Comparison of ENCODE assay signal across 33 mouse cellular contexts in the genomic region with DNA sequence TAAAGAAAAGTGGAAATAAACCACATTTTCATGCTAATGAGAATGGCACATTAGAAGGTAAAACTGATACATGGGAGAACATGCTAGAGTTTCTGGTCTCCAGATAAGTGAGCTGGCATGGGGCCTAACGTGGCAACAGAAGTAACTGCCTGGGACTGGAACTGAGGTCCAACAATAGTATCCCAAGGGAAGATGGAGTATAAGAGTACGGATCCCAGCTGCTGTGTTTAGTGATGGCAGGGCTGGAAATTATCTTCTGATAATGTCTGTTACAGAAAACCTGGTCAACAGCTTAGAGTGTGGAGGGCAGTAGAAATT. TPM values are rescaled to one million over a fixed set of nuclear protein-coding genes. Genes with fewer than 3 reads are reported as not detected.
A peak's percentile ranks its signal among the peaks of the same experiment; 100 is the strongest.
DNase-seq lines count a peak whose midpoint lies in the region; ATAC-seq and TF ChIP-seq lines count a peak whose summit lies in the region.
"Had no signal": no experiment of that assay in that cellular context is flagged by ENCODE, and none has a peak within 500 bp of the region (broad histone marks: within the 10 kb centered on the region; RNA-seq: fewer than 3 reads in every experiment).

No protein-coding gene starts in this region.

- no peaks in the 10 kb centered on the region for H3K27me3 ChIP-seq in kidney, postnatal 0 days (ENCODE audit: insufficient read depth, low read length)
- H3K27me3 ChIP-seq in limb, embryonic 15.5 days = no peaks in the 10 kb centered on the region
- H3K27me3 ChIP-seq in limb, embryonic 10.5 days (ENCODE audit: low read depth, poor library complexity, severe bottlenecking) = no peaks in the 10 kb centered on the region
- no peaks in the 10 kb centered on the region for H3K27me3 ChIP-seq in stomach, embryonic 14.5 days (ENCODE audit: control insufficient read depth, insufficient read depth, low read length)
- no peaks in the 10 kb centered on the region for H3K27me3 ChIP-seq in stomach, postnatal 0 days (ENCODE audit: control insufficient read depth, insufficient read depth, low read length)
- H3K27me3 ChIP-seq: embryonic facial prominence, embryonic 12.5 days; lung, embryonic 15.5 days; neural tube, embryonic 12.5 days; Patski had no signal

- intact Hi-C loops in heart, postnatal 25 days (cut with DNase I) = no loop called here

- H3K4me2 ChIP-seq in kidney, postnatal 0 days (ENCODE audit: low read length) = no peak overlapping the region
- H3K4me2 ChIP-seq in limb, embryonic 15.5 days = no peak overlapping the region
- H3K4me2 ChIP-seq in stomach, embryonic 14.5 days (replicated peaks; ENCODE audit: low read depth, low read length) = no peak overlapping the region
- H3K4me2 ChIP-seq in stomach, postnatal 0 days (replicated peaks; ENCODE audit: low read depth) = no peak overlapping the region
- H3K4me2 ChIP-seq: embryonic facial prominence, embryonic 12.5 days; lung, embryonic 15.5 days; midbrain, embryonic 12.5 days; neural tube, embryonic 12.5 days had no signal

- no peak for TF ChIP-seq CTCF in kidney, postnatal 0 days (IDR thresholded peaks at IDR 0.05; ENCODE audit: low read depth)
- no peak for TF ChIP-seq CTCF in stomach, postnatal 0 days (IDR thresholded peaks at IDR 0.05; ENCODE audit: low read depth)

- 55% methylated on average over 2 of the region's 2 CpGs for WGBS in kidney, postnatal 0 days
- WGBS in limb, embryonic 15.5 days = 62% methylated on average over 2 of the region's 2 CpGs
- WGBS in limb, embryonic 10.5 days = 83% methylated on average over 2 of the region's 2 CpGs
- 72% methylated on average over 2 of the region's 2 CpGs for WGBS in stomach, embryonic 14.5 days
- 71% methylated on average over 2 of the region's 2 CpGs for WGBS in stomach, postnatal 0 days

- no peaks in the 10 kb centered on the region for H3K4me1 ChIP-seq in kidney, postnatal 0 days (replicated peaks; ENCODE audit: insufficient read depth, low read length)
- H3K4me1 ChIP-seq in limb, embryonic 15.5 days = no peaks in the 10 kb centered on the region; the same call in 1 of the 2 replicates
- no peaks in the 10 kb centered on the region for H3K4me1 ChIP-seq in limb, embryonic 10.5 days
- no peaks in the 10 kb centered on the region for H3K4me1 ChIP-seq in stomach, embryonic 14.5 days (ENCODE audit: control insufficient read depth, insufficient read depth, low read length)
- H3K4me1 ChIP-seq in stomach, postnatal 0 days (replicated peaks; ENCODE audit: control insufficient read depth, insufficient read depth) = no peaks in the 10 kb centered on the region
- H3K4me1 ChIP-seq: embryonic facial prominence, embryonic 12.5 days; midbrain, embryonic 12.5 days; neural tube, embryonic 12.5 days had no signal

- H3K4me3 ChIP-seq in kidney, postnatal 0 days (replicated peaks; ENCODE audit: low read depth, low read length) = no peak overlapping the region
- no peak overlapping the region for H3K4me3 ChIP-seq in limb, embryonic 15.5 days
- no peak overlapping the region for H3K4me3 ChIP-seq in limb, embryonic 10.5 days
- no peak overlapping the region for H3K4me3 ChIP-seq in stomach, embryonic 14.5 days (ENCODE audit: low read depth, low read length)
- H3K4me3 ChIP-seq in stomach, postnatal 0 days (ENCODE audit: low read depth, low read length) = no peak overlapping the region
- H3K4me3 ChIP-seq: embryonic facial prominence, embryonic 12.5 days; gastrocnemius, adult 2 months; lung, embryonic 15.5 days; megakaryocyte, embryonic 14.5 days; midbrain, embryonic 12.5 days; myocyte; neural tube, embryonic 12.5 days had no signal

- H3K36me3 ChIP-seq in kidney, postnatal 0 days (ENCODE audit: insufficient read depth, low read length) = no peaks in the 10 kb centered on the region
- no peaks in the 10 kb centered on the region for H3K36me3 ChIP-seq in limb, embryonic 15.5 days
- H3K36me3 ChIP-seq in limb, embryonic 10.5 days = no peaks in the 10 kb centered on the region
- H3K36me3 ChIP-seq in stomach, embryonic 14.5 days (ENCODE audit: control insufficient read depth, insufficient read depth, low read length) = no peaks in the 10 kb centered on the region
- H3K36me3 ChIP-seq in stomach, postnatal 0 days (ENCODE audit: control insufficient read depth, insufficient read depth, low read length) = no peaks in the 10 kb centered on the region
- H3K36me3 ChIP-seq: embryonic facial prominence, embryonic 12.5 days; lung, embryonic 15.5 days; midbrain, embryonic 12.5 days; neural tube, embryonic 12.5 days had no signal

- DNase-seq in heart, adult 11 months = peak; percentile 90
- DNase-seq in heart, postnatal 25 days (ENCODE audit: low spot score) = no peak
- peak; percentile 14 for DNase-seq in kidney, postnatal 0 days (ENCODE audit: low spot score)
- no peak for DNase-seq in kidney, postnatal 14 days
- no peak for DNase-seq in limb, embryonic 10.5 days (ENCODE audit: low spot score)
- no peak for DNase-seq in stomach, postnatal 0 days (ENCODE audit: low spot score)
- DNase-seq: adrenal gland, postnatal 14 days; cerebellum, adult 11 months; cerebellum, adult 9-10 months; cerebellum, postnatal 36 days; gastrocnemius, adult 2 months; heart, postnatal 14 days; left cerebral cortex, postnatal 4 days; liver; thymus, postnatal 4 days had no signal

- no peak for TF ChIP-seq EP300 in stomach, postnatal 0 days (optimal IDR thresholded peaks at IDR 0.05)

- no peak overlapping the region for H3K9ac ChIP-seq in kidney, postnatal 0 days (ENCODE audit: low read depth, low read length)
- no peak overlapping the region for H3K9ac ChIP-seq in limb, embryonic 15.5 days
- H3K9ac ChIP-seq in stomach, embryonic 14.5 days (replicated peaks; ENCODE audit: low read depth, low read length) = no peak overlapping the region
- H3K9ac ChIP-seq in stomach, postnatal 0 days (ENCODE audit: low read length) = no peak overlapping the region
- H3K9ac ChIP-seq: embryonic facial prominence, embryonic 12.5 days; liver, embryonic 14.5 days; lung, embryonic 15.5 days; midbrain, embryonic 12.5 days; neural tube, embryonic 12.5 days had no signal

- peak overlapping the region; percentile 75 for H3K27ac ChIP-seq in kidney, postnatal 0 days
- H3K27ac ChIP-seq in limb, embryonic 15.5 days = peak overlapping the region; percentile 51; the same call in 1 of the 2 replicates
- H3K27ac ChIP-seq in limb, embryonic 10.5 days = no peak overlapping the region
- H3K27ac ChIP-seq in stomach, embryonic 14.5 days (ENCODE audit: low read length) = peak overlapping the region; percentile 49; the same call in 1 of the 2 replicates
- no peak overlapping the region; the same call in 1 of the 2 replicates for H3K27ac ChIP-seq in stomach, postnatal 0 days (replicated peaks)
- H3K27ac ChIP-seq: embryonic facial prominence, embryonic 12.5 days; gastrocnemius, adult 2 months; liver, embryonic 14.5 days; midbrain, embryonic 12.5 days; neural tube, embryonic 12.5 days had no signal

- no peaks in the 10 kb centered on the region for H3K9me3 ChIP-seq in kidney, postnatal 0 days (replicated peaks; ENCODE audit: low read length)
- H3K9me3 ChIP-seq in limb, embryonic 15.5 days = no peaks in the 10 kb centered on the region
- H3K9me3 ChIP-seq in limb, embryonic 10.5 days (replicated peaks) = no peaks in the 10 kb centered on the region
- H3K9me3 ChIP-seq in stomach, embryonic 14.5 days (ENCODE audit: control insufficient read depth, low read depth, low read length) = no peaks in the 10 kb centered on the region
- no peaks in the 10 kb centered on the region for H3K9me3 ChIP-seq in stomach, postnatal 0 days (ENCODE audit: control insufficient read depth, low read length)
- H3K9me3 ChIP-seq: embryonic facial prominence, embryonic 12.5 days; lung, embryonic 15.5 days; megakaryocyte, embryonic 14.5 days; midbrain, embryonic 12.5 days; neural tube, embryonic 12.5 days had no signal

- ATAC-seq in kidney, postnatal 0 days (replicated peaks; ENCODE audit: low FRiP score, low read depth) = no peak
- no peak for ATAC-seq in limb, embryonic 15.5 days (ENCODE audit: insufficient number of reproducible peaks, low FRiP score, low TSS enrichment, low read depth)
- ATAC-seq in stomach, embryonic 14.5 days (ENCODE audit: insufficient number of reproducible peaks, insufficient read depth, low FRiP score, low read depth) = no peak
- ATAC-seq in stomach, postnatal 0 days (ENCODE audit: low FRiP score, low TSS enrichment) = no peak
- ATAC-seq: forebrain, embryonic 14.5 days; hindbrain, embryonic 16.5 days; Patski had no signal

RNA-seq across cellular contexts. Expression of a gene that starts 2.7 kb away (rescaled TPM):
- not detected for total RNA-seq in heart, postnatal 25 days (2021)
- not detected in 2 replicates for polyA plus RNA-seq in kidney, postnatal 0 days (2015; fragmentation: Nextera tagmentation; extraction: Ambion mirVana)
- 0.12 and 0.21 TPM in 2 replicates for polyA plus RNA-seq in limb, embryonic 15.5 days (2015; fragmentation: Nextera tagmentation; extraction: Ambion mirVana)
- polyA plus RNA-seq in limb, embryonic 10.5 days (2016; fragmentation: Nextera tagmentation; extraction: Ambion mirVana) = not detected in 2 replicates
- 0.36 TPM in 1 of 2 replicates, not detected in the other for polyA plus RNA-seq in stomach, embryonic 14.5 days (2014; fragmentation: Nextera tagmentation; extraction: Ambion mirVana)
- polyA plus RNA-seq in stomach, postnatal 0 days (2015; fragmentation: Nextera tagmentation; extraction: Ambion mirVana) = not detected in 2 replicates
- total RNA-seq: adrenal gland, postnatal 14 days; heart, postnatal 14 days; MEL had no signal
- polyA plus RNA-seq: embryonic facial prominence, embryonic 12.5 days; gonadal fat pad, adult 2 months; heart, embryonic 14.5 days; intestine, embryonic 14.5 days; liver, embryonic 14.5 days; lung, embryonic 15.5 days; myocyte; Patski; testis, adult 2 months; thymus, postnatal 0 days had no signal

RNA-seq across cellular contexts. Expression of a gene that starts 9.5 kb away (rescaled TPM):
- total RNA-seq in heart, postnatal 25 days (2021) = 10 to 100 TPM; 16.3 to 18.3 TPM
- polyA plus RNA-seq in kidney, postnatal 0 days (2015; fragmentation: Nextera tagmentation; extraction: Ambion mirVana) = 5.4 and 6.2 TPM in 2 replicates
- 4.7 and 5.5 TPM in 2 replicates for polyA plus RNA-seq in limb, embryonic 15.5 days (2015; fragmentation: Nextera tagmentation; extraction: Ambion mirVana)
- polyA plus RNA-seq in limb, embryonic 10.5 days (2016; fragmentation: Nextera tagmentation; extraction: Ambion mirVana) = 10.0 and 11.6 TPM in 2 replicates
- 7.1 and 8.0 TPM in 2 replicates for polyA plus RNA-seq in stomach, embryonic 14.5 days (2014; fragmentation: Nextera tagmentation; extraction: Ambion mirVana)
- polyA plus RNA-seq in stomach, postnatal 0 days (2015; fragmentation: Nextera tagmentation; extraction: Ambion mirVana) = 3.6 and 4.7 TPM in 2 replicates

RNA-seq across cellular contexts. Expression of a gene that starts 28.5 kb away (rescaled TPM):
- total RNA-seq in heart, postnatal 25 days (2021) = 10 to 100 TPM; 15.3 to 15.8 TPM
- 31.8 and 32.8 TPM in 2 replicates for polyA plus RNA-seq in kidney, postnatal 0 days (2015; fragmentation: Nextera tagmentation; extraction: Ambion mirVana)
- polyA plus RNA-seq in limb, embryonic 15.5 days (2015; fragmentation: Nextera tagmentation; extraction: Ambion mirVana) = 20.0 and 20.8 TPM in 2 replicates
- 10.2 and 10.9 TPM in 2 replicates for polyA plus RNA-seq in limb, embryonic 10.5 days (2016; fragmentation: Nextera tagmentation; extraction: Ambion mirVana)
- 17.5 and 19.4 TPM in 2 replicates for polyA plus RNA-seq in stomach, embryonic 14.5 days (2014; fragmentation: Nextera tagmentation; extraction: Ambion mirVana)
- polyA plus RNA-seq in stomach, postnatal 0 days (2015; fragmentation: Nextera tagmentation; extraction: Ambion mirVana) = 23.6 and 24.5 TPM in 2 replicates

Comparison
In these comparisons a context has a peak if more than half of its experiments do, and no peak if none do; other contexts are left out.
1. DNase-seq: peak in heart, adult 11 months (single experiment) and kidney, postnatal 0 days (single experiment); none in heart, postnatal 25 days (single experiment), kidney, postnatal 14 days (single experiment), limb, embryonic 10.5 days (single experiment) and stomach, postnatal 0 days (single experiment).
2. H3K27ac ChIP-seq: peak in kidney, postnatal 0 days (single experiment), limb, embryonic 15.5 days (single experiment) and stomach, embryonic 14.5 days (single experiment); none in limb, embryonic 10.5 days (single experiment) and stomach, postnatal 0 days (single experiment).